Mouse (Mus musculus) adrenal gland (tissue): ENCODE measurements around the gene Lyst.

ENCODE experiments used
- intact Hi-C: fragments of 180-260 bp; cut with DNase I; formaldehyde crosslinking; loops from one replicate; pipeline ENCODE4 v1.15.1; 2025

Gene Lyst

GRCm38 (mm10) chr13:13572941-13573340 is 17.3 kb upstream of the Lyst start:
- intact Hi-C loops: no loop called here

- intact Hi-C loops: no loop called here
Measured at GRCm38 (mm10) chr13:13573572-13574257, 16.5 kb upstream of the Lyst start.

GRCm38 (mm10) chr13:13574258-13574870 is 15.8 kb upstream of the Lyst start:
- intact Hi-C loops: no loop called here

- intact Hi-C loops: no loop called here
Measured at GRCm38 (mm10) chr13:13575106-13575505, 15.1 kb upstream of the Lyst start.

- intact Hi-C loops: no loop called here
Measured at GRCm38 (mm10) chr13:13576469-13577205, 13.6 kb upstream of the Lyst start.

- intact Hi-C loops: no loop called here
Measured at GRCm38 (mm10) chr13:13581988-13582387, 8.2 kb upstream of the Lyst start.

GRCm38 (mm10) chr13:13583473-13583872 is 6.7 kb upstream of the Lyst start:
- intact Hi-C loops: no loop called here

- intact Hi-C loops: no loop called here
Measured at GRCm38 (mm10) chr13:13587653-13588184, 2.5 kb upstream of the Lyst start.

- intact Hi-C loops: no loop called here
Measured at GRCm38 (mm10) chr13:13588518-13588917, 1.7 kb upstream of the Lyst start.

GRCm38 (mm10) chr13:13589032-13589431 is 1.2 kb upstream of the Lyst start:
- intact Hi-C loops: no loop called here

- intact Hi-C loops: no loop called here
Measured at GRCm38 (mm10) chr13:13591892-13592291, 1.7 kb downstream of the Lyst start.

GRCm38 (mm10) chr13:13596424-13597044 is 6.3 kb downstream of the Lyst start:
- intact Hi-C loops: no loop called here

GRCm38 (mm10) chr13:13597896-13598295 is 7.7 kb downstream of the Lyst start:
- intact Hi-C loops: no loop called here

- intact Hi-C loops: no loop called here
Measured at GRCm38 (mm10) chr13:13601407-13601806, 11.2 kb downstream of the Lyst start.

- intact Hi-C loops: no loop called here
Measured at GRCm38 (mm10) chr13:13606149-13606548, 16.0 kb downstream of the Lyst start.

- intact Hi-C loops: no loop called here
Measured at GRCm38 (mm10) chr13:13608311-13608710, 18.1 kb downstream of the Lyst start.

GRCm38 (mm10) chr13:13609655-13610054 is 19.5 kb downstream of the Lyst start:
- intact Hi-C loops: no loop called here

GRCm38 (mm10) chr13:13612882-13613281 is 22.7 kb downstream of the Lyst start:
- intact Hi-C loops: loop anchor here (2.0 kb wide), 1 partner anchor 96 kb away; no protein-coding TSS in a partner anchor

- intact Hi-C loops: no loop called here
Measured at GRCm38 (mm10) chr13:13614235-13614634, 24.0 kb downstream of the Lyst start.

- intact Hi-C loops: no loop called here
Measured at GRCm38 (mm10) chr13:13621456-13621855, 31.3 kb downstream of the Lyst start.

- intact Hi-C loops: no loop called here
Measured at GRCm38 (mm10) chr13:13622565-13622964, 32.4 kb downstream of the Lyst start.

- intact Hi-C loops: no loop called here
Measured at GRCm38 (mm10) chr13:13633746-13634145, 43.5 kb downstream of the Lyst start.
